Mouse (Mus musculus) cerebellum, adult 2 months (tissue): Measurements from ENCODE around the gene Snx3. TPM values are rescaled to one million over a fixed set of nuclear protein-coding genes. Genes with fewer than 3 reads are reported as not detected.

Experiments used
- DNase-seq, 2 experiments: peaks; one replicate each; pipeline ENCODE4 v3.0.0; 2021
- H3K27ac ChIP-seq: fragments of 200-500 bp; 2 replicates; pipeline ENCODE4 v1.5.1; 2012; ENCODE audit warnings: low read length, control low read depth, inconsistent platforms; ENCODE audit not compliant: insufficient read depth
- H3K27me3 ChIP-seq: fragments of 200-500 bp; 2 replicates; pipeline ENCODE4 v1.6.1; 2012; ENCODE audit warnings: inconsistent platforms, mild to moderate bottlenecking, low read length, moderate library complexity; ENCODE audit not compliant: control insufficient read depth, insufficient read depth
- H3K4me1 ChIP-seq: fragments of 200-500 bp; 2 replicates; pipeline ENCODE4 v1.6.1; 2011; ENCODE audit warnings: low read length; ENCODE audit not compliant: control insufficient read depth, insufficient read depth
- H3K4me3 ChIP-seq: fragments of 200-500 bp; replicated peaks from 2 replicates; pipeline ENCODE3; 2011; ENCODE audit warnings: mild to moderate bottlenecking, low read depth, low read length, control low read depth; ENCODE audit not compliant: insufficient read depth
- CTCF ChIP-seq: fragments of 200-500 bp; IDR thresholded peaks from 2 replicates; pipeline ENCODE4 v1.5.1; 2011; ENCODE audit warnings: low read depth, mild to moderate bottlenecking, control low read depth, low read length, moderate library complexity, borderline replicate concordance; ENCODE audit not compliant: insufficient read depth
- POLR2A ChIP-seq: fragments of 200-500 bp; IDR thresholded peaks from 2 replicates; pipeline ENCODE4 v1.6.1; 2011; ENCODE audit warnings: low read length, control low read depth, borderline replicate concordance; ENCODE audit not compliant: insufficient read depth
- WGBS: fragments of 180-500 bp; shearing (Covaris S2); methylation state at CpG from one replicate; pipeline ENCODE4 v1.1.7; 2018; 5-methylcytosine and 5-hydroxymethylcytosine counted together
- polyA plus RNA-seq: library from polyadenylated mRNA; depleted of rRNA; stranded (reverse); fragments of >200 nt; gene quantifications from 2 replicates; pipeline ENCODE4 v1.2.3, GENCODE M21; 2012

Snx3 gene
- polyA plus RNA-seq, 1 experiment = 388 TPM

DNA sequence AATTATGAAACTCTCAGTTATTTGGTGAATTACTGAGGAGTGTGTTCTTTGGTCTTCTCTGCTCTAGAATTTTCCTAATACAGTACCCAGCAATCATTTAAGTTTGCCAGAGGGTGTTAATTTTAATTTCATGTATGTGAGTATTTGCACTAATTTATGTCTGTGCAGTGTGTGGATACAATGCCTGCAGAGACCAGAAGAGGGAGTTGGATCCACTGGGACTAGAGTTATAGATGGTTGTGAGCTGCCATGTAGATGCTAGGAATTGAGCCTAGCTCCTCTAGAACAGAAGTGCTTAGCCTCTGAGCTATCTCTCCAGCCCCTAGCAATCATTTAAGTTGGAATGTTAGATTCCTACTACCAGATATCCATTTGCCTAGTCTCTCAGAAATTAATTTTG lies 12.3 kb downstream of the Snx3 start:
- no peak for DNase-seq
- no peaks in the 10 kb centered on the region for H3K27me3 ChIP-seq
- TF ChIP-seq POLR2A (no peak), CTCF (no peak)

GRCm38 (mm10) chr10:42518363-42518762 lies 16.5 kb downstream of the Snx3 start:
- H3K27me3 ChIP-seq = no peaks in the 10 kb centered on the region
- no peak for DNase-seq
- WGBS = 91% methylated on average over 8 of the region's 8 CpGs
- no peak overlapping the region for H3K4me3 ChIP-seq
- no peaks in the 10 kb centered on the region; the same call in 1 of the 2 replicates for H3K4me1 ChIP-seq
- no peak for TF ChIP-seq POLR2A
- TF ChIP-seq CTCF = no peak
- no peak overlapping the region for H3K27ac ChIP-seq

More for the DNA sequence above, 12.3 kb downstream of the Snx3 start:
- H3K27ac ChIP-seq = no peak overlapping the region
- no peaks in the 10 kb centered on the region for H3K4me1 ChIP-seq
- H3K4me3 ChIP-seq = no peak overlapping the region

- WGBS = 52% methylated on average over 5 of the region's 5 CpGs
- DNase-seq = no peak
- Histone ChIP-seq H3K27me3 (no peaks in the 10 kb centered on the region), H3K4me1 (no peaks in the 10 kb centered on the region; the same call in 1 of the 2 replicates), H3K27ac (no peak overlapping the region), H3K4me3 (no peak overlapping the region)
- no peak for TF ChIP-seq POLR2A
- no peak for TF ChIP-seq CTCF
Measured at GRCm38 (mm10) chr10:42521315-42521981, 19.6 kb downstream of the Snx3 start.

- no peaks in the 10 kb centered on the region; the same call in 1 of the 2 replicates for H3K4me1 ChIP-seq
- H3K4me3 ChIP-seq = no peak overlapping the region
- DNase-seq = no peak
- 61% methylated on average over 2 of the region's 2 CpGs for WGBS
- H3K27me3 ChIP-seq = no peaks in the 10 kb centered on the region
- TF ChIP-seq POLR2A (no peak), CTCF (no peak)
- H3K27ac ChIP-seq = no peak overlapping the region
Measured at GRCm38 (mm10) chr10:42522912-42523311, 21.1 kb downstream of the Snx3 start.

DNA sequence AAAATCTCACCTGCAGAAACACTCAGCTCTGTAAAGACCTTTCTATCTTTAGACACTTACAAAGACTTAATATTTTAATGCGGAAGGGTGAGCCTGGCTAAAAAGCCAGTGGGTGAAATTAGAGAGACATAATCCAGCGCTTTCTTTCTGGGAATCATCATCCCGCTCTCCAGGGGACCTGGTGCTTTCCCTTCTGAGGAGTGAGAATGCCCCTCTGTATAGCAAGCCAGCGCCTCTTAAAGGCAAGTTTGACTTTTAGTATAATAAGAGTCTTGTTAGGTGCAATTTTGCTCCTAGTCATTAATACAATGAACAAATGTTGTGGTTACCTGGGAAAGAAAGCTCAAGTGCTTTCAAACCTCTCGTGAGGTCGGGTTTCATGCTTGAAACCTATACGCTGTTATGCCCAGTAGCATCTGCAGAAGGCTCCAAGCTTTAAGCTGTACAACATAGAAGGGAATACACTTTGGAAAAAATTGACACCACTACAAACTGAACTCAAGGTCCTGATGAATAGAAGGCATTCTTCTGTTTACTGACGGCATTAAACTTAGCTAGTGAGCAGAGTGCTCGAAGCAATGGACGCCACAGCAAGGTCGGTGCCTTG lies 21.8 kb downstream of the Snx3 start:
- WGBS = 63% methylated on average over 11 of the region's 11 CpGs
- TF ChIP-seq CTCF (no peak), POLR2A (no peak)
- H3K4me1 ChIP-seq = peaks cover 5% of the 10 kb centered on the region
- no peak for DNase-seq
- no peaks in the 10 kb centered on the region for H3K27me3 ChIP-seq
- no peak overlapping the region for H3K4me3 ChIP-seq
- H3K27ac ChIP-seq = no peak overlapping the region

- no peak for TF ChIP-seq POLR2A
- DNase-seq = no peak
- H3K4me1 ChIP-seq = peaks cover 10% of the 10 kb centered on the region
- WGBS = 96% methylated on average over 3 of the region's 3 CpGs
- no peak overlapping the region for H3K27ac ChIP-seq
- no peak overlapping the region for H3K4me3 ChIP-seq
- H3K27me3 ChIP-seq = no peaks in the 10 kb centered on the region
Measured at GRCm38 (mm10) chr10:42525682-42526081, 23.9 kb downstream of the Snx3 start.

DNA sequence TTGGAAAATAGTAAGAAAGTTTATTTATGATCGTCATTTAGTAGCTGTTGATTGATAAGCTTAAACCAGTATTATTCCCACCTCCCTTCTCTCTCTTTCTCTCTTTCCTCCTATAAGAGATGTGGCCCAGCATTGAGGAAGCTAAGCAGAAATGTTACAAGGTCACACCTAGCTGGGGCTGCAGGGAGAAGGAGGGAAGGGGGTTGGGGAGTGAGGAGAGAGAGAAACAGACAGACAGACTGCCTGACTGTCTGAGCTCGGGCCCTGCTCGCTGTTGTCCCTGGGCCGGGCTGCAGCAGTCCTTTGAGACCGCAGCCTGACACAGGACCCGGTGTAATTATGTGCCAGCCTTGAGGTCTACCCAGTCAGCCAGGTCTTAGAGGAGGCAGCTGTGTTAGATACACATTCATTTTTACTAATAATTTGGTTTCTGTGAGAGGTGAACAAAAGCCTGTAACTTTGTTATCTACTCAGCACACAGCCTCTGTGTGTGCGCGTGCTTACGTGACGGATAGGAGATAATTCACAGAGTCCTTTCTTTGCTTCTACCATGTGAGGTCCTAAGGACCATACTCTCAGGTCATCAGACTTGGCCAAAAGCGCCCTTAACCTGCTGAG lies 32.1 kb downstream of the Snx3 start:
- 88% methylated on average over 11 of the region's 11 CpGs for WGBS
- no peak for DNase-seq

DNA sequence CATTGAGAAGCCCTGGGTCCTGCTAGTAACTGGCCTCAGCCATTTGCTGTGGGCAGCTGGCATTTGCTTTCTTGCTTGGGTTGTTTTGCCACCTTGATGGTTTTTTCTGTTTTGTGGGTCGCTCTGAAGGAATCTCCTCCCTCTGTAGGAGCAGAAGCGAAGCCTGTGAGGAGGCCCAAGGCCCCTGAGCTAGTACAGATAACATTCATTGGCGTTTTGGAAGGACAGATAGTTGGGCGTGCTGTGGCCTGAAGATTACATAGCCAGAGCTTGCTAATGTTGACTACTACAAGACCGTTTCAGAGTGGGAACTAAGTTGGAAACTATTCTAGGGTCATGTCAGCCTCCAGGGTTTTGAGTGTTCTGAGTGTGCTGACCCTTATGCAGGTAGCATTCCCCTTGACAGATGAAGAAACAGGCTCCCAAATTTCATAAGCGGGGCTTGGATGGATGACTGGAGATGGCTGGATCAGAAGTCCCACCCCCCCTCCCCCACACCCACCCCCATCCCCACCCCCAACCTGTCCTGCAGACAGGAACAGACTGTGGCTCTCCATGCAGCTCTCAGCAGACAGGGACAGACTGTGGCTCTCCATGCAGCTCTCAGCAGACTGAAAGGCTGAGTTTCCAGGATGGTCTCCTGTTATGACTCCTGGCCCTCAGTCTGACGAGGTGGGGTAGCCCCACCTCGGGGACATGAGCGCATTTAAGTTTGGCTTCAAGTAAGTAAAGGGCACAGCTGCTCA lies 35.9 kb downstream of the Snx3 start:
- Histone ChIP-seq H3K4me3 (no peak overlapping the region), H3K4me1 (peaks cover 10% of the 10 kb centered on the region; the same call in 1 of the 2 replicates), H3K27ac (no peak overlapping the region), H3K27me3 (no peaks in the 10 kb centered on the region)
- WGBS = 80% methylated on average over 9 of the region's 9 CpGs
- TF ChIP-seq CTCF = no peak
- no peak for TF ChIP-seq POLR2A
- DNase-seq = no peak

More for the DNA sequence above, 32.1 kb downstream of the Snx3 start:
- no peaks in the 10 kb centered on the region for H3K27me3 ChIP-seq
- peaks cover 15% of the 10 kb centered on the region for H3K4me1 ChIP-seq
- no peak overlapping the region for H3K4me3 ChIP-seq
- TF ChIP-seq CTCF = no peak
- TF ChIP-seq POLR2A = no peak
- no peak overlapping the region for H3K27ac ChIP-seq
